Mouse (Mus musculus) natural killer cell, adult 2 months (primary cell): ENCODE data around the gene Ttc25.

ENCODE experiments used
- DNase-seq, 2 experiments: peaks; one replicate each; pipeline ENCODE4 v3.0.0; 2022; ENCODE audit warnings: low spot score in 2 of 2

The Ttc25 gene

GRCm38 (mm10) chr11:100544832-100545745 is at the start of gene Ttc25:
TSS of gene Ttc25 (plus strand) at chr11:100545607.
- DNase-seq: peak; percentile 78 to 80

- DNase-seq: no peak
Measured at GRCm38 (mm10) chr11:100500241-100500640, 45.2 kb upstream of the Ttc25 start.

GRCm38 (mm10) chr11:100500651-100501050 is 44.8 kb upstream of the Ttc25 start:
- no peak for DNase-seq

- DNase-seq: no peak
Measured at GRCm38 (mm10) chr11:100501321-100501720, 44.1 kb upstream of the Ttc25 start.

GRCm38 (mm10) chr11:100504990-100505660 is 40.3 kb upstream of the Ttc25 start:
- DNase-seq: no peak

- no peak for DNase-seq
Measured at GRCm38 (mm10) chr11:100505997-100506396, 39.4 kb upstream of the Ttc25 start.

- DNase-seq: no peak
Measured at GRCm38 (mm10) chr11:100510556-100510955, 34.9 kb upstream of the Ttc25 start.

- no peak for DNase-seq
Measured at GRCm38 (mm10) chr11:100512384-100512783, 33.0 kb upstream of the Ttc25 start.

- DNase-seq: no peak
Measured at GRCm38 (mm10) chr11:100513716-100514115, 31.7 kb upstream of the Ttc25 start.

GRCm38 (mm10) chr11:100515061-100515460 is 30.3 kb upstream of the Ttc25 start:
- no peak for DNase-seq

GRCm38 (mm10) chr11:100515789-100516188 is 29.6 kb upstream of the Ttc25 start:
- no peak for DNase-seq

- no peak for DNase-seq
Measured at GRCm38 (mm10) chr11:100516291-100516690, 29.1 kb upstream of the Ttc25 start.

GRCm38 (mm10) chr11:100518188-100518591 is 27.2 kb upstream of the Ttc25 start:
- no peak for DNase-seq

- no peak for DNase-seq
Measured at GRCm38 (mm10) chr11:100519188-100519587, 26.2 kb upstream of the Ttc25 start.

GRCm38 (mm10) chr11:100520838-100521237 is 24.6 kb upstream of the Ttc25 start:
- DNase-seq: no peak

- no peak for DNase-seq
Measured at GRCm38 (mm10) chr11:100524358-100524757, 21.0 kb upstream of the Ttc25 start.

GRCm38 (mm10) chr11:100524987-100525630 is 20.3 kb upstream of the Ttc25 start:
- DNase-seq: no peak

- no peak for DNase-seq
Measured at GRCm38 (mm10) chr11:100526052-100526816, 19.2 kb upstream of the Ttc25 start.

GRCm38 (mm10) chr11:100527066-100527457 is 18.3 kb upstream of the Ttc25 start:
- DNase-seq: peak; percentile 39 to 47

- peak; percentile 97 to 98 for DNase-seq
Measured at GRCm38 (mm10) chr11:100527458-100528374, 17.7 kb upstream of the Ttc25 start, which contains the start of gene Acly. TSS of gene Acly (minus strand) at chr11:100528000.
